Comparison of ENCODE assay signal across 10 mouse cellular contexts in genomic region chr19:53800365-53800999, GRCm38 (mm10).
DNase-seq lines count a peak whose midpoint lies in the region; ATAC-seq and TF ChIP-seq lines count a peak whose summit lies in the region.
"Had no signal": no experiment of that assay in that cellular context is flagged by ENCODE, and none has a peak within 500 bp of the region (broad histone marks: within the 10 kb centered on the region; RNA-seq: fewer than 3 reads in every experiment).

No protein-coding gene starts in this region.

- no peaks in the 10 kb centered on the region for H3K27me3 ChIP-seq in stomach, postnatal 0 days (ENCODE audit: control insufficient read depth, insufficient read depth, low read length)
- H3K27me3 ChIP-seq: neural tube, embryonic 12.5 days had no signal

- no peaks in the 10 kb centered on the region for H3K36me3 ChIP-seq in stomach, postnatal 0 days (ENCODE audit: control insufficient read depth, insufficient read depth, low read length)
- H3K36me3 ChIP-seq: neural tube, embryonic 12.5 days had no signal

- H3K4me2 ChIP-seq in stomach, postnatal 0 days (replicated peaks; ENCODE audit: low read depth) = no peak overlapping the region
- H3K4me2 ChIP-seq: neural tube, embryonic 12.5 days had no signal

- no peak for DNase-seq in frontal cortex, postnatal 10 days (ENCODE audit: low spot score in 2 of 2)
- peak; percentile 78 for DNase-seq in urinary bladder, postnatal 14 days (ENCODE audit: low spot score)
- DNase-seq in urinary bladder, postnatal 10 days (ENCODE audit: low spot score) = no peak
- peak; percentile 86 for DNase-seq in induced T-regulatory cell, adult 2 months (ENCODE audit: low read depth)
- peak; percentile 47 for DNase-seq in stomach, postnatal 0 days (ENCODE audit: low spot score)
- DNase-seq in kidney, postnatal 36 days = no peak
- DNase-seq in frontal cortex, postnatal 25 days (ENCODE audit: low spot score in 2 of 2) = no peak
- DNase-seq: kidney, postnatal 25 days had no signal

- H3K4me1 ChIP-seq in stomach, postnatal 0 days (replicated peaks; ENCODE audit: control insufficient read depth, insufficient read depth) = no peaks in the 10 kb centered on the region
- H3K4me1 ChIP-seq: neural tube, embryonic 12.5 days had no signal

- H3K9ac ChIP-seq in stomach, postnatal 0 days (ENCODE audit: low read length) = no peak overlapping the region
- H3K9ac ChIP-seq: neural tube, embryonic 12.5 days had no signal

- 51% methylated on average over 15 of the region's 15 CpGs for WGBS in stomach, postnatal 0 days

- no peaks in the 10 kb centered on the region for H3K9me3 ChIP-seq in stomach, postnatal 0 days (ENCODE audit: control insufficient read depth, low read length)
- H3K9me3 ChIP-seq: neural tube, embryonic 12.5 days had no signal

- H3K4me3 ChIP-seq in stomach, postnatal 0 days (ENCODE audit: low read depth, low read length) = no peak overlapping the region
- H3K4me3 ChIP-seq: neural tube, embryonic 12.5 days had no signal

- peak; percentile 38; the same call in 1 of the 2 replicates for ATAC-seq in frontal cortex, adult (ENCODE audit: low TSS enrichment)
- ATAC-seq in stomach, postnatal 0 days (ENCODE audit: low FRiP score, low TSS enrichment) = peak; percentile 84

- no peak for TF ChIP-seq CTCF in stomach, postnatal 0 days (IDR thresholded peaks at IDR 0.05; ENCODE audit: low read depth)

- H3K27ac ChIP-seq in stomach, postnatal 0 days (replicated peaks) = peak overlapping the region; percentile 45
- H3K27ac ChIP-seq: neural tube, embryonic 12.5 days had no signal

- no peak for TF ChIP-seq EP300 in stomach, postnatal 0 days (optimal IDR thresholded peaks at IDR 0.05)

Comparison
In these comparisons a context has a peak if more than half of its experiments do, and no peak if none do; other contexts are left out.
1. DNase-seq: peak in urinary bladder, postnatal 14 days (single experiment), induced T-regulatory cell, adult 2 months (single experiment) and stomach, postnatal 0 days (single experiment); none in frontal cortex, postnatal 10 days (0 of 2), urinary bladder, postnatal 10 days (single experiment), kidney, postnatal 36 days (0 of 2) and frontal cortex, postnatal 25 days (0 of 2).